Mouse (Mus musculus) midbrain, embryonic 11.5 days (tissue): ENCODE measurements around the gene Olfr411. TPM values are rescaled to one million over a fixed set of nuclear protein-coding genes. Genes with fewer than 3 reads are reported as not detected.
A peak's percentile ranks its signal among the peaks of the same experiment; 100 is the strongest.

Experiments used
- ATAC-seq: fragments of 200-750 bp; cut with Nextera tagmentation; 2 replicates; pipeline ENCODE4 v1.8.0; 2017; ENCODE audit warnings: moderate TSS enrichment, moderate library complexity; ENCODE audit not compliant: low FRiP score
- DNase-seq: peaks from one replicate; pipeline ENCODE4 v3.0.0; 2015; ENCODE audit warnings: low spot score; ENCODE audit errors: missing footprints
- H3K27ac ChIP-seq: fragments of 300-500 bp; sonication (generic); 2 replicates; pipeline ENCODE4 v1.5.1; 2014; ENCODE audit warnings: low read depth, low read length
- H3K27me3 ChIP-seq: fragments of 300-500 bp; sonication (generic); 2 replicates; pipeline ENCODE4 v1.6.1; 2014; ENCODE audit warnings: mild to moderate bottlenecking, low read length, moderate library complexity, mixed read lengths; ENCODE audit not compliant: control insufficient read depth, insufficient read depth
- H3K36me3 ChIP-seq: fragments of 300-500 bp; sonication (generic); 2 replicates; pipeline ENCODE4 v1.6.1; 2014; ENCODE audit warnings: mild to moderate bottlenecking, low read length, moderate library complexity, mixed read lengths; ENCODE audit not compliant: control insufficient read depth, insufficient read depth
- H3K4me1 ChIP-seq: fragments of 300-500 bp; sonication (generic); 2 replicates; pipeline ENCODE4 v1.6.1; 2014; ENCODE audit warnings: low read length; ENCODE audit not compliant: control insufficient read depth, insufficient read depth
- H3K4me2 ChIP-seq: fragments of 300-500 bp; sonication (generic); 2 replicates; pipeline ENCODE4 v1.6.1; 2014; ENCODE audit warnings: mild to moderate bottlenecking, moderate library complexity
- H3K4me3 ChIP-seq: fragments of 300-500 bp; sonication (generic); 2 replicates; pipeline ENCODE4 v1.5.1; 2014; ENCODE audit warnings: low read depth, low read length
- H3K9ac ChIP-seq: fragments of 300-500 bp; sonication (generic); 2 replicates; pipeline ENCODE4 v1.6.1; 2014; ENCODE audit warnings: low read length
- H3K9me3 ChIP-seq: fragments of 300-500 bp; sonication (generic); 2 replicates; pipeline ENCODE4 v1.6.1; 2016; ENCODE audit warnings: low read length; ENCODE audit not compliant: control insufficient read depth
- WGBS: fragments of 180-500 bp; shearing (Covaris S2); extraction: QIAGEN DNeasy Blood & Tissue Kit; methylation state at CpG from one replicate; pipeline ENCODE4 v1.1.7; 2014; 5-methylcytosine and 5-hydroxymethylcytosine counted together
- polyA plus RNA-seq: library from polyadenylated mRNA; unstranded; fragments of >200 nt; fragmentation: Nextera tagmentation; extraction: Ambion mirVana; gene quantifications from 2 replicates; pipeline ENCODE4 v1.2.1, GENCODE M21; 2014

Olfr411 gene
- polyA plus RNA-seq, 1 experiment from 2014 or later: not detected

DNA sequence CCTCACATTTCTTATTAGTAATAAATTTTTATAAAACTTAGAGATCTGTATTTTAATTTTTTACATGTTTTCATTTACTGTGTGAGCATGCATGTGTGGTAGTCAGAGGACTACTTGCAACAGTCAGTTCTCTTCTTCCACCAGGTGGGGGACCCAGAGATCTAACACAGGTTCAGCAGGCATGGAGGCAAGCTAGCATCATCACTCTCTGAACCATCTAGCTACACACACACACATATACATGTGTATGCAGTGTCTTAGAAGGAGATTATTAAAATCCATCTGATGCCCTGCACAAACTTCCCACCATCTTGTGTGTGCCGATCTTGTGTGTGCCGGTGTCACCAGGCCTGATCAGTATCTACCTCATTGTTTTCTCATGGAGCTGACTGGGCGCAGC lies 24.4 kb upstream of the Olfr411 start:
- H3K36me3 ChIP-seq: no peaks in the 10 kb centered on the region
- ATAC-seq (peak; percentile 65; the same call in 1 of the 2 replicates), DNase-seq (no peak)
- no peak overlapping the region for H3K27ac ChIP-seq
- H3K9me3 ChIP-seq: no peaks in the 10 kb centered on the region
- H3K9ac ChIP-seq: no peak overlapping the region
- H3K4me2 ChIP-seq: no peak overlapping the region
- no peak overlapping the region for H3K4me3 ChIP-seq
- H3K27me3 ChIP-seq: no peaks in the 10 kb centered on the region
- 77% methylated on average over 3 of the region's 3 CpGs for WGBS
- no peaks in the 10 kb centered on the region for H3K4me1 ChIP-seq

DNA sequence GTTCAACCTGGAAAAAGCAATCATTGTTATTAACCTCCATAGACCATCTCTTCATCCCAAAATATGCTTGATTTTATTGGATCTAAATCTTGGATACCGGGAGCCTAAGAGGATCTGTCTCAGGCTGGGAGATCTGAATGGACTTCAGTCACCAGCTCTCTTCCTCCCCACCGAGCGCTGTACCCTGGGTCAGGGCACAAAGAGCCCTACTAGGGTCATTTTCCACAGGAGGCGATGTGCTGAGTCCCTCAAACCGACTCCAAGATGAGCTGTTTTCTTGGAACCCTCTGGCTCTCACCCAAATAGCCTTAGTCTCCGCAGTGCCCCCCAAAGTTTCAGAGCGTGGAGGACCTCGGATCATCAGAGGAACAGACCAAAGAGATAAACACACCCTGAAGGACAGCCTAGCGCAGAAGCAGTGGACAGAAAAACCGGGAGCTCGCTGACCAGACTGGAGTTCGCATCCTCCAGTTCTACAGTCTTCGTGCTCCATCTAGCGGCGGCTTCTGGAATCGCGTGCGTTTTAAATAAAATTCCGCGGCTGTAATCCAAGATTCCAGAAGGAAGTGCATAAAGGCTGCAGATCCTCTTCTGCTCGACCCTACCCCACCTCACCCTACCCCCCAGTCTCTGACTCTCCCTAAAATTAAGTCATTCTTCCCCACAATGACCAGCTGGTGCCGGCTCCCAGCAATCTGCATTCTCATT lies 19.1 kb upstream of the Olfr411 start:
- peak; percentile 79 for ATAC-seq

DNA sequence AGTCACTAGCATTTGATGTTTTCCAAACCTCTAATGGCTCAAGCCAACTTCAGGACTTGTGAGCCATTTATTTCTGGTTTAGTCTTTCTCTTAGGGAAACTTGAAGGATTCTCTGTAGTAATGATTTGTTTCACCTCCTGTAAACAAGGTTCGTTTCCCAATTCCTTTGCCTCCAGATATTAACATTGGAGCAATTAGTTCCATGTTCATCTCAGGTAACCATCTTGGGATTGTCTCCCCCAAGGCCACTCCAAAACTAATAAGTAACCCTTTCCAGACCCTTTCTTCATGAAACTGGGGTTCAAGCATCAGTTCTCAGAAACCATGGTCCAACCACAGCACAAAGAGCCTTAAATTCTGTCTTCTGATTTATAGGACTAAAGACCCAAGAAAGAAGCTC lies 9.3 kb upstream of the Olfr411 start, which contains the start of gene Olfr412:
Gene Olfr412 (plus strand): TSS at position 301 of the 400 bp plus-strand sequence.
- no peak within 1 kb of the TSS for H3K9ac ChIP-seq
- H3K27ac ChIP-seq: no peak within 1 kb of the TSS
- no peaks in the 10 kb centered on the region for H3K36me3 ChIP-seq
- H3K9me3 ChIP-seq: no peaks in the 10 kb centered on the region
- ATAC-seq (no peak), DNase-seq (no peak)
- H3K27me3 ChIP-seq: no peaks in the 10 kb centered on the region
- no peaks in the 10 kb centered on the region for H3K4me1 ChIP-seq
- H3K4me3 ChIP-seq: no peak within 1 kb of the TSS
- no peak within 1 kb of the TSS for H3K4me2 ChIP-seq
- 83% methylated on average over 1 of the region's 1 CpGs for WGBS

More for the DNA sequence above, 19.1 kb upstream of the Olfr411 start:
- H3K4me2 ChIP-seq: no peak overlapping the region
- H3K36me3 ChIP-seq: no peaks in the 10 kb centered on the region
- no peaks in the 10 kb centered on the region for H3K4me1 ChIP-seq
- 12% methylated on average over 22 of the region's 22 CpGs for WGBS
- H3K9ac ChIP-seq: no peak overlapping the region
- H3K27me3 ChIP-seq: no peaks in the 10 kb centered on the region
- H3K4me3 ChIP-seq: no peak overlapping the region
- no peaks in the 10 kb centered on the region for H3K9me3 ChIP-seq
- no peak overlapping the region for H3K27ac ChIP-seq
- peak; percentile 99 for DNase-seq

DNA sequence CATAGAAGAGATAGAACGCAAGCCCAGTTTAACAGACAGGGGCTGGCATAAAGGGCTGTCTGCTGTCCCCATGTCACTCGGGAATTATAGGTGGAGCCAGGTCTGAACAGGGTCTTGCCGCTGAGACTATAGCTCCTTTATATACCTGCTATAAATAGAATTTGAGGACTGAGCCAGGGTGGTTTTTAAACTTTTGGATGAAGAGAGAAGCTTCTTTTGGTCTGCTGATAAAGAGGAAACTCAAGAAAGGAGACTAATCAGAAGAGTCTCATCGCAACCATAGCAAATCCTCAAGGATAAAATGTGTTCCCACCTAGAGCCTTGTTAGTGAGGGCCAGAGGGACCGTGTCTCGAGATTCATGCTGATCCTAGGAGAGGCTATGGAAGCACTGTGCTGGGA lies 14.5 kb downstream of the Olfr411 start, which contains the start of gene Olfr410:
Gene Olfr410 (minus strand): TSS at position 101 of the 400 bp plus-strand sequence.
- no peak within 1 kb of the TSS for H3K9ac ChIP-seq
- H3K4me1 ChIP-seq: no peaks in the 10 kb centered on the region
- H3K9me3 ChIP-seq: no peaks in the 10 kb centered on the region; the same call in 1 of the 2 replicates
- no peak within 1 kb of the TSS for H3K4me2 ChIP-seq
- ATAC-seq (no peak), DNase-seq (no peak)
- H3K27ac ChIP-seq: no peak within 1 kb of the TSS
- no peak within 1 kb of the TSS for H3K4me3 ChIP-seq
- H3K36me3 ChIP-seq: no peaks in the 10 kb centered on the region
- no peaks in the 10 kb centered on the region for H3K27me3 ChIP-seq
- WGBS: 80% methylated on average over 6 of the region's 6 CpGs

DNA sequence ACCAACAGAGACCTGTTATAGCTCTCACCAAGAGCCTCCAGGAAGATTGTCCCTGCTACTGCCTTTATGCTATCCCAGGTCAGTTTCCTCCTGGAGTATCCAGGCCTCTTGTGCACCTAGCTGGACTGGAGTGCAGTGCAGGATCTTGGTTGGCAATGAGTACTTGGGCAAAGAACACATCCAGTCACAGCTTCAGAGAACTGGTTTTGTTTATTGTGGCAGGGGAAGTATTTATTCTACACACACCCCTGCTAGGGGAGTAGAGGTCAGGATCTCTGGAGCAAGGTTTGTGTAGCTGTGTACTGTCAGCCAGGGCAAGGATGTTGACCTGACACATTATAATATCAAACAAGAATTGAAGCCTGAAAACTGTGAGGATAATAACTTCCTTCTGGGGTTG lies 23.7 kb downstream of the Olfr411 start:
- Histone ChIP-seq H3K27ac (no peak overlapping the region), H3K9ac (no peak overlapping the region)
- ATAC-seq: no peak

DNA sequence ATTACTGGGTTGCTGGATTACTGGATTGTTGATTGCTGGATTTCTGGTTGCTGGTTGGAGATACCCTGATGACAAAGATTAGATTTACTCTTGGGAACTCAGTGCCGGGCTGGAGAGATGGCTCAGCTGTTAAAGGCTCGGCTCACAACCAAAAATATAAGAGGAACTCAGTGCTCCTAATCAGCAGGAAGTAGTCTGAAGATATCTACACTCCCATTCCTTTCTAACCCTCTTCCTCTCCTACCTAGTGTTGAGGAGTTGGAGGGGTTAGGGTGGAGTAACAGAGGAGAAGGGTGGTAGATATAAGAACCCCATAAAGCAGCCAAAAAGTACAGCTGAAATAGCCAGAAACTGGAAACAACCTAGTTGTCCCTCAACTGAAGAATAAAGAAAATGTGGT lies 26.4 kb downstream of the Olfr411 start:
- Histone ChIP-seq H3K9ac (no peak overlapping the region), H3K27ac (no peak overlapping the region), H3K9me3 (no peaks in the 10 kb centered on the region; the same call in 1 of the 2 replicates), H3K27me3 (no peaks in the 10 kb centered on the region), H3K4me1 (no peaks in the 10 kb centered on the region), H3K4me2 (no peak overlapping the region), H3K4me3 (no peak overlapping the region), H3K36me3 (no peaks in the 10 kb centered on the region)
- no peak for DNase-seq
- ATAC-seq: no peak
- WGBS: 76% methylated on average over 2 of the region's 2 CpGs

More for the DNA sequence above, 23.7 kb downstream of the Olfr411 start:
- H3K4me1 ChIP-seq: no peaks in the 10 kb centered on the region
- no peak overlapping the region for H3K4me3 ChIP-seq
- H3K36me3 ChIP-seq: no peaks in the 10 kb centered on the region
- no peaks in the 10 kb centered on the region; the same call in 1 of the 2 replicates for H3K9me3 ChIP-seq
- H3K4me2 ChIP-seq: no peak overlapping the region
- no peak for DNase-seq
- no peaks in the 10 kb centered on the region for H3K27me3 ChIP-seq

Other genes starting within 250 kb of the Olfr411 start
- gene Olfr401, start 238.9 kb downstream of the Olfr411 start, polyA plus RNA-seq: not detected in 2 replicates
- not detected in 2 replicates for gene Olfr402, start 199.1 kb downstream of the Olfr411 start, polyA plus RNA-seq
- not detected in 2 replicates for gene Olfr403, start 166.4 kb downstream of the Olfr411 start, polyA plus RNA-seq
- not detected in 2 replicates for gene Olfr43, start 141.3 kb downstream of the Olfr411 start, polyA plus RNA-seq
- gene Olfr406, start 92.8 kb downstream of the Olfr411 start, polyA plus RNA-seq: not detected in 2 replicates
- gene Olfr59, start 68.9 kb downstream of the Olfr411 start, polyA plus RNA-seq: not detected in 2 replicates
- gene Olfr410, start 14.6 kb downstream of the Olfr411 start, polyA plus RNA-seq: not detected in 2 replicates
- not detected in 2 replicates for gene Olfr412, start 9.4 kb upstream of the Olfr411 start, polyA plus RNA-seq